Mouse (Mus musculus) CD4-positive helper T cell, adult 2 months (primary cell): ENCODE data around the gene Tppp.
A peak's percentile ranks its signal among the peaks of the same experiment; 100 is the strongest.
"Not testable (repeated sequence)": the region's sequence is repeated elsewhere in the genome, so short reads cannot be mapped to it uniquely, and the experiment has no call there.

Experiments
- DNase-seq: peaks from one replicate; pipeline ENCODE4 v3.0.0-alpha.2; 2012; ENCODE audit warnings: low read depth, missing footprints, low spot score

The Tppp gene

DNA sequence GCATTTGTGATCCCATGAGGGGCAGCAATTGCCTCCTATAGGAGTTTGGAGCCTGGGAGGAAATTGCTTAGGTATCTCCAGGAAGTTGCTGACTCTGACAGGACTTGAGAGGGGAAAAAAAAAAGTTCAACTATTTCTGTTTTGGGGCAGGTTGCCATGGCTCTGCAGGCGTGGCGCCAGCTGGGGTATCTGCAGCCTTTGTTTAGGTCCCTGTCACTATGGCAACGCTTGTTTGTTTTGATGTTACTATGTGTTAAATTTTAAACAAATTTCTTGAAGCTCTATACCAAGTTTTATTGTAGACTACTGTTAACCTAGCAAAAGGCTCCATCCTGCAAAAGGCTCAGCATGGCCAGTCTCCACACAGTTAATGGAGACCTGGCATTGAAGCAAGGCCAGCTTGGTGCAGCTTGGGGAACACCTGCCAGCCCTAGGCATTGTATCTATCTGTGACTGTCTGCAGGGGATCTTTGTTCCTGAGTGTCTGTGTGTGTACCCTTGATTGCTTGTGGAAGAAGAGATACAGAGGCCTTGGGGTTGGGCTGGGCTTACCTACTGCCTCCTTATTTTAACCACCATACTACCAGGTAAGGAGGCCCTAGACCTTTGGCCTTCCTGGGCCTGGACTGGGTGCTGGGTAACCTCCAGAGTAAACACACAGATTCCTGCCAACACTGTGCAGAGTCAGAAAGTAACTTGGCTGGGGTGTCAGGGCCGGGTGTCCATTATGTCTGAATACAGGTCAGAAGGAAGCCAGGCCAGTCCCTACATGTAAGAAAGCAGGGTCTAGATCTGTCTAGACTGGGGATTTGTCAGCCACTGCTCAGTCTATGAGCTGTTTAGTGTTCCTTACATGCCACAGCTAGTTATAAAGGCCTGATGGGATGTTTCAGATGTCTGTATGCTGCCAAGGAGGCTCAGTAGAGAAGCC, 16.2 kb downstream of the Tppp start:
- peak; percentile 55 for DNase-seq

- DNase-seq: peak; percentile 19
Measured at GRCm38 (mm10) chr13:74026215-74026614, 17.0 kb downstream of the Tppp start.

GRCm38 (mm10) chr13:74028116-74028515, 18.9 kb downstream of the Tppp start:
- no peak for DNase-seq

GRCm38 (mm10) chr13:74029013-74029412, 19.8 kb downstream of the Tppp start:
- DNase-seq: no peak

DNA sequence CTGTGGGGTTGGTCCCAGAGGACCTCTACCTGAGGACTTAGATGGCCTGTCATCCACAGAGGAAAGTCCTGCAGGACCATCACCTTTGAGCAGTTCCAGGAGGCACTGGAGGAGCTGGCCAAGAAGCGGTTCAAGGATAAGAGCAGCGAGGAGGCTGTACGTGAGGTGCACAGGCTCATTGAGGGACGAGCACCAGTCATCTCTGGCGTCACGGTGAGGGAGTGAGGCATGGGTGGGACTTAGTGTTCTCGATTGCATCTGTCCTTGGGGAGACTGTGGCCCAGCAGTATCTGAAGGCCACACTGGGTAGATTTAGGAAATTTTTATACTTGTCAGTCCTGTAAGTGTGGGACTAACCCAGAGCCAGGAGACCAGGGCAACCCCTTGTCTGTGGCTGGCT, 21.5 kb downstream of the Tppp start:
- no peak for DNase-seq

- DNase-seq: no peak
Measured at GRCm38 (mm10) chr13:74031133-74031532, 21.9 kb downstream of the Tppp start.

- DNase-seq: no peak
Measured at GRCm38 (mm10) chr13:74034756-74035155, 25.5 kb downstream of the Tppp start.

DNA sequence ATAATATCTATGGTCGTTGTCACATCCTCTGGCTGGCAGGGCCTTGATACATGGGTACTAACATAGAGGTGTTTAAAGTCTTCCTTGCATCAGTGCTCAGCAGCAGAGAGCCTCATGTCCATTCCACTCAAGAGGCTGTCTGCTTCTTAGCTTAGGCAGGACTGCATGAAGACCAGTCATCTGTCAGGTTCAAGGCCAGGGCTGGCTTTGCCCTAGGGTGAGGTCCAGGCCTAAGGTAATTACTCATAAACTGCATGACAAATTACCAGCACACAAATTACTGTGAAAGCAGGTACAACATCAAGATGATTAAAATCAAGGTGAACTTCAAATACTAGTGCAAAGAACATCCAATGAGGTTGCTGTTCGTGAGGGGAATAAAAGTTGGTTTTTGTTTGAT, 26.6 kb downstream of the Tppp start:
- no peak for DNase-seq

DNA sequence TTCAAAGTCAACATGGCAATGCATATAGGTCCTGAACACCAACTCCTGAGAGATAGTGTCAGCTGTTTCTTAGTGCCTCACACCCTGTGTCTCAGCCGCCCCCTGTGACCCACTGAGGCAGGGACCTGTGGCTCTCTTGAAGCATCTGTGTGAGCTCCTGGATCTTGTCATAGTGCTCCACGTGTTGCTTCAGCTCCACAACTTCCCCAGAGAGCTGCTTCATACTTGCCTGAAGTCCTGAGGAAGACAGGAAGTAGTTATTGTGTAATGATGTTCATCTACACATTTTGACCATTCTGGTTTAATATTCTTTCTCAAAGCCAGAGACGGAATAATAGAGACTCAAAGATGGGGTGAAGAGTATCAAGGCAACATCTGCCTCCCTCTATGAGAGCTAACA, 30.7 kb downstream of the Tppp start:
- DNase-seq: no peak

DNA sequence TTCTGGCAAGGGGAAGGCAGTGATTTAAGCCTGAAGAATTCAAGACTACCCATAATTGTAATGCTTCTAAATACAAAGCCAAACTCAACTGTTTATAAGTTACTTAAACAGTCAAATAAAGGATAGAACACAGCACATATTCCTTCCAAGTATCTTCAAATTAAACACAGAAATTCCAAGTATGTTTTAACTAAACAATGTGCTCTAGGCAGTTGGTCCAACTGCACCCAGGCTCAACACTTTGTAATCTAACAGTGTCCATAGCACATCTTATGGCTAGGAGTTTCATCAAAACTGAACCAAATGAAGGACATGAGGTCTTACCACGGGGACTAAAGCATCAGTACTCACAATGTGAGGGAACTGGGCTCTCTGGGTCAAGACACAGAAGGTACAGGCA, 47.0 kb downstream of the Tppp start:
- DNase-seq: no peak

DNA sequence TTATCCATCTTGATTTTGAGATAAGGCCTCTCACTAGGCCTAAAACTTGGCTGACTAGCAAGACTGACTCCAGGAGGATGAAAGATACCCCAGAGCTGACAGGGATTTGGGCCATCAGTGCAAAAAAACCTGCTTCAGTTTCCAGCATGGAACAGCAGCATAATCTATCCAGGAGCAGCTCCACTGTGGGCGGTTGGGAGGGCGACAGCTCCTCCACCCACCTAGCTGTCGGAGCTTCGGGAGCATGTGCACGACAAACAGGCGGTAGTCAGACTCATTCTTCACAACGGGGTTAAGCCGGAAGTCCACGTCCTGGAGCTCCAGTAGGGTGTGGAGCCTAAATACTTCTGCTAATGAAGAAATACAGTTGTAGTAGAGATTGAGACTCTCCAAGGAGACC, 48.9 kb downstream of the Tppp start:
- no peak for DNase-seq

GRCm38 (mm10) chr13:74061613-74062377, 52.6 kb downstream of the Tppp start, which contains the start of gene Cep72:
Cep72 (minus strand) TSS chr13:74062299.
- peak; percentile 92 for DNase-seq

GRCm38 (mm10) chr13:74062378-74063128, 53.3 kb downstream of the Tppp start:
- no peak for DNase-seq

DNA sequence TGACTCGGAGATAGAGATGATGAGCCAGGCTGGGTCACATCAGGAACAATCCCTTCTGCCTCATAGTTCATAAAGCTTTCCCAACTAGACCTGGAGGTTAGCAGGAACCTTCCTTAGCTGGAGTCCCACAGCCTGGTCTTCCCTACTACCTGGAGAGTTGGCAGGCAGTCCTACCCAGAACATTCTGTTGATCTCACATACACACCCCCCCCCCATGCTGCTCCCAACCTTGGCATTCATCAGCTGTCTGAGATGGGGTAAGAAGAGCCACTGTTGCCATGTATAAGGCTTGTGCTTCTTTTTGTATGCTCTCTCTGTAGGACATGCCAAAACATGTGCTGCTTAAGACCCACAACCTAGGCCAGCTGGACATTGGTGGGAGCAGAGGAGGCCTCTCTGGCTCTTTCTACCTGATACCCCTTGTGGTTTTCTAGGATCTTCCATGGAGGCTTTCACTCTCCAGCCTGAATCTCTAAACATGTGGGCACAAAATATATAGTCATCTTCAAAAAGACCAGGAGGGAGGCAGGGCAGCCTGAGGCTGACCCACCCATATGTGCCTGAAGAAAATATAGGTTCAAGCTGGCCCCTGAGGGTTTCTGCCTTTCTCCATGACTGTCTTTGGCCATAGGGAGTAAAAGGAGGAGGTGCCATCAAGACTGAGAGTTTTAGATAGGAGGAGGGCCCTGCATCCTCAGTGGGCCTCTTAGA, 54.3 kb downstream of the Tppp start:
- no peak for DNase-seq

DNA sequence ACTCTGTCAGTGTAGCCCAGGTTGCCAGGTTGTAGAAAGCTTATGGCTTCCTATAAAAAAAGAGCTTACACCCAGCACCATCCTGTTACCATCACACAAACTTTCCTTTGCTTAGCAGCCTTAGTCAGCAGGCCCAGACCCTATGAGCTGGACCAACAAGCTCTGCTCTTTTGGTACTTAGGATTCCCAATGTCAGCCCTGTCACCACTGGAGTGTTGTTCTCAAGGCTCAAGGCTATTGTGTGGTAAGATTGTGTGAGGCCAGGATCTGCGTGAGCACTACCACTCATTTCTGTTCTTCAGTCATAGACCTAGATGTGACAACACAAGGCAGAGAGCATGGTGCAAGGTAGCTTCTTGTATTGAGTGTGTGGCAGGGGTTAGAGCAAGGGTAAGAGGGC, 57.4 kb downstream of the Tppp start:
- no peak for DNase-seq

- DNase-seq: not testable (repeated sequence)
Measured at GRCm38 (mm10) chr13:74071244-74071643, 62.0 kb downstream of the Tppp start.

DNA sequence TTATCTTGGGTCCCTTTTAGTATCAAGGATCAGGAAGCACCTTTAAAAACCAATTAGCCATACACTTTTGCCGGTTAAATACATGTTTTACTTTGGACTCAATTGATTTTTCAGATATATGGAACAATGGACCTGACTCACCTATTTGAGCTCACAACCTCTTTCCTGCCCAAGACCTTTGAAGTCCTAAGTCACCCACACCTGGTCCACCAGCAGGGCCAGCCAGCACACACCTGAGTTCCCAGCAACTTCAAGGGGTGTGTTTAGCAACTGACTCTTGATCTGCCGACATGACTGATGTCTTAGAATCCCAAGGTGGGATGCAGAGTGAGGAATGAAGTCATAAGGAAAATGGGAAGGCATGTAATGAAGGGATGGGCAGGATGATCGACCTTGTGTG, 62.5 kb downstream of the Tppp start:
- DNase-seq: no peak

DNA sequence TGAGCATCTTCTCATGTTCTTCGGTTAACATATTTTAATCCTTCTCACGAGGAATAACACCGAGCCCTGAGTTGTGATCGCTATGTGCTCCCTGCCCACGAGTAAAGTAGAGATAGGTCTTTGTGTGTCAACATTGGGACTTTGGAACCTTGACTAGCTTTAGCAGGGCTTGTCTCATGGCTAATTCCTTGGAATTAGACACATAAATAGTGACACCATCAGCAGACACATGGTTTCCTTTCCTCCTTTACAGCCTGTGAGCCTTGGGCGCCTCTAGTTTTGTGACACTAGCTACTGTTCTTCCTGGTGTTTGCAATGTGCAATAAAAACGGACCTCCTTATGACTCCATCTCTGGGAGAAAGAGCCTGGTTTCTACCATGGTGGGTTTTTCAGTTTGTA, 64.2 kb downstream of the Tppp start:
- DNase-seq: no peak
